Mouse (Mus musculus): ENCODE results near the gene Npff.

DNA sequence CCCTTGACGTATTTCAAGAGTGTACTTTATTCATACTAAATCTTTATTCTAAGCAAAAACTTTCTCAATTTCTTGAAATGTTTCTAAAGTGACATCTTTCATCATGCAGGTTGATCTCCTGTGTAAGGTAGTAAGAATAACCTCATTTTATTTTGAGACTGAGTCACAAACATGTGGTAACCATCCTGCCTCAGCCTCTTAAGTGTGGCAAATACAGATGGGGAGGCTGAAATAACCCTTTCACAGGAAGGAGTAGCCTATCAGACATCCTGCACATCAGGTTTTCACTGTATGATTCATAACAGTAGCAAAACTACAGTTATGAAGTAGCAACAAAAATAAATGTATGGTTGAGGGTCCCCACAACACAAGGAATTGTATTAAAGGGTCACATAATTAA is 30.8 kb upstream of the Npff start:
- TF ChIP-seq IRF4 (IDR thresholded peaks at IDR 0.05; ENCODE audit: low read depth, low read length) (no peak), EP300 (IDR thresholded peaks at IDR 0.05; ENCODE audit: low read length) (no peak), CTCF (conservative IDR thresholded peaks at IDR 0.05 in 1 of 2, IDR thresholded peaks at IDR 0.05 in 1 of 2; ENCODE audit: low read depth in 2 of 2, low read length in 2 of 2) (no peak), USF2 (conservative IDR thresholded peaks at IDR 0.05; ENCODE audit: low read depth, low read length) (no peak), MAZ (IDR thresholded peaks at IDR 0.05; ENCODE audit: low read depth, low read length) (no peak), NRF1 (IDR thresholded peaks at IDR 0.05; ENCODE audit: low read depth, low read length) (no peak), SIN3A (IDR thresholded peaks at IDR 0.05; ENCODE audit: low read length) (no peak), CHD1 (IDR thresholded peaks at IDR 0.05; ENCODE audit: low read depth, low read length) (no peak), MEF2A (IDR thresholded peaks at IDR 0.05; ENCODE audit: borderline replicate concordance, low read depth, low read length) (no peak)
